In genomic region chr4:154064827-154065773, GRCm38 (mm10) we compare ENCODE assay signal across 7 mouse cellular contexts. TPM values are rescaled to one million over a fixed set of nuclear protein-coding genes. Genes with fewer than 3 reads are reported as not detected.
DNase-seq lines count a peak whose midpoint lies in the region; ATAC-seq and TF ChIP-seq lines count a peak whose summit lies in the region.

No protein-coding gene starts in this region.

- TF ChIP-seq CTCF in lung, embryonic 14.5 days (IDR thresholded peaks at IDR 0.05; ENCODE audit: low read depth), result peak; percentile 92

- no peaks in the 10 kb centered on the region for H3K9me3 ChIP-seq in lung, embryonic 14.5 days (ENCODE audit: low read depth, low read length)
- H3K9me3 ChIP-seq in forebrain, embryonic 16.5 days (ENCODE audit: control insufficient read depth, low read length), result no peaks in the 10 kb centered on the region
- H3K9me3 ChIP-seq in stomach, embryonic 16.5 days (replicated peaks; ENCODE audit: control insufficient read depth, low read length), result no peaks in the 10 kb centered on the region

- no peak overlapping the region for H3K9ac ChIP-seq in lung, embryonic 14.5 days
- H3K9ac ChIP-seq in forebrain, embryonic 16.5 days (replicated peaks; ENCODE audit: low read depth, low read length), result no peak overlapping the region
- no peak overlapping the region for H3K9ac ChIP-seq in stomach, embryonic 16.5 days (ENCODE audit: low read length)

- DNase-seq in lung, embryonic 14.5 days, result peak; percentile 65
- no peak for DNase-seq in lung, adult 18-20 months
- peak; percentile 32 for DNase-seq in brain, embryonic 18.5 days (ENCODE audit: low read depth, low spot score)
- DNase-seq in kidney, postnatal 4 days, result peak; percentile 21 to 35
- peak; percentile 39 for DNase-seq in lung, postnatal 36 days

- WGBS in lung, embryonic 14.5 days, result 55% methylated on average over 14 of the region's 14 CpGs
- 64% methylated on average over 14 of the region's 14 CpGs for WGBS in forebrain, embryonic 16.5 days
- WGBS in stomach, embryonic 16.5 days, result 58% methylated on average over 14 of the region's 14 CpGs

- H3K36me3 ChIP-seq in lung, embryonic 14.5 days (ENCODE audit: insufficient read depth), result no peaks in the 10 kb centered on the region
- H3K36me3 ChIP-seq in forebrain, embryonic 16.5 days (ENCODE audit: control insufficient read depth, insufficient read depth), result no peaks in the 10 kb centered on the region
- H3K36me3 ChIP-seq in stomach, embryonic 16.5 days (ENCODE audit: control insufficient read depth, insufficient read depth, low read length), result no peaks in the 10 kb centered on the region

- H3K4me3 ChIP-seq in lung, embryonic 14.5 days (ENCODE audit: low read depth, low read length), result no peak overlapping the region
- H3K4me3 ChIP-seq in forebrain, embryonic 16.5 days (replicated peaks; ENCODE audit: low read length), result no peak overlapping the region
- no peak overlapping the region for H3K4me3 ChIP-seq in stomach, embryonic 16.5 days (replicated peaks; ENCODE audit: low read length)

- H3K27me3 ChIP-seq in lung, embryonic 14.5 days (ENCODE audit: insufficient read depth, low read length), result no peaks in the 10 kb centered on the region
- H3K27me3 ChIP-seq in forebrain, embryonic 16.5 days (replicated peaks; ENCODE audit: control insufficient read depth, insufficient read depth, low read length), result peaks cover 5% of the 10 kb centered on the region
- 0 out of 2 replicates have a peak, but pooled peaks cover 5% of the 10 kb centered on the region for H3K27me3 ChIP-seq in stomach, embryonic 16.5 days (ENCODE audit: control insufficient read depth, insufficient read depth, low read length)

- peak; percentile 70; the same call in 1 of the 2 replicates for ATAC-seq in lung, embryonic 14.5 days (ENCODE audit: insufficient read depth)
- ATAC-seq in forebrain, embryonic 16.5 days, result peak; percentile 67
- peak; percentile 48; the same call in 1 of the 2 replicates for ATAC-seq in stomach, embryonic 16.5 days (ENCODE audit: insufficient read depth, low FRiP score)

- no peaks in the 10 kb centered on the region for H3K4me1 ChIP-seq in lung, embryonic 14.5 days (ENCODE audit: insufficient read depth)
- H3K4me1 ChIP-seq in forebrain, embryonic 16.5 days (replicated peaks; ENCODE audit: control insufficient read depth, insufficient read depth, low read length), result no peaks in the 10 kb centered on the region
- no peaks in the 10 kb centered on the region for H3K4me1 ChIP-seq in stomach, embryonic 16.5 days (ENCODE audit: control insufficient read depth, insufficient read depth, low read length)

- H3K27ac ChIP-seq in lung, embryonic 14.5 days (ENCODE audit: low read depth), result no peak overlapping the region
- no peak overlapping the region for H3K27ac ChIP-seq in forebrain, embryonic 16.5 days (ENCODE audit: low read length)
- no peak overlapping the region for H3K27ac ChIP-seq in stomach, embryonic 16.5 days (ENCODE audit: low read length)

- H3K4me2 ChIP-seq in lung, embryonic 14.5 days, result no peak overlapping the region
- no peak overlapping the region for H3K4me2 ChIP-seq in forebrain, embryonic 16.5 days (ENCODE audit: low read length)
- no peak overlapping the region for H3K4me2 ChIP-seq in stomach, embryonic 16.5 days (ENCODE audit: low read depth, low read length)

RNA-seq across cellular contexts. Expression of gene Ccdc27, which starts 22.6 kb away (rescaled TPM):
- polyA plus RNA-seq in lung, embryonic 14.5 days (2014; fragmentation: Nextera tagmentation; extraction: Ambion mirVana), result 0.08 TPM in 1 of 2 replicates, not detected in the other
- polyA plus RNA-seq in forebrain, embryonic 16.5 days (2015; fragmentation: Nextera tagmentation; extraction: Ambion mirVana), result not detected in 2 replicates
- polyA plus RNA-seq in stomach, embryonic 16.5 days (2015; fragmentation: Nextera tagmentation; extraction: Ambion mirVana), result not detected in 2 replicates

RNA-seq across cellular contexts. Expression of gene Smim1, which starts 39.1 kb away (rescaled TPM):
- polyA plus RNA-seq in lung, embryonic 14.5 days (2014; fragmentation: Nextera tagmentation; extraction: Ambion mirVana), result 33.3 and 37.2 TPM in 2 replicates
- polyA plus RNA-seq in forebrain, embryonic 16.5 days (2015; fragmentation: Nextera tagmentation; extraction: Ambion mirVana), result 2.9 and 3.7 TPM in 2 replicates
- 58.7 and 63.0 TPM in 2 replicates for polyA plus RNA-seq in stomach, embryonic 16.5 days (2015; fragmentation: Nextera tagmentation; extraction: Ambion mirVana)

RNA-seq across cellular contexts. Expression of gene Lrrc47, which starts 53.6 kb away (rescaled TPM):
- polyA plus RNA-seq in lung, embryonic 14.5 days (2014; fragmentation: Nextera tagmentation; extraction: Ambion mirVana), result 13.2 and 13.6 TPM in 2 replicates
- polyA plus RNA-seq in forebrain, embryonic 16.5 days (2015; fragmentation: Nextera tagmentation; extraction: Ambion mirVana), result 22.2 and 25.4 TPM in 2 replicates
- 8.6 and 10.9 TPM in 2 replicates for polyA plus RNA-seq in stomach, embryonic 16.5 days (2015; fragmentation: Nextera tagmentation; extraction: Ambion mirVana)

Comparison
In these comparisons a context has a peak if more than half of its experiments do, and no peak if none do; other contexts are left out.
1. DNase-seq: peak in lung, embryonic 14.5 days (single experiment), brain, embryonic 18.5 days (single experiment), kidney, postnatal 4 days (2 of 2) and lung, postnatal 36 days (single experiment); none in lung, adult 18-20 months (0 of 2).
2. Peak in every context shown above with its lines, with median percentiles within 50 percentile points of each other: ATAC-seq.